Mouse (Mus musculus): Measurements from ENCODE around the gene Dzip1. TPM values are rescaled to one million over a fixed set of nuclear protein-coding genes. Genes with fewer than 3 reads are reported as not detected.

Dzip1 gene
- polyA plus RNA-seq, 1 experiment from 2014 or later = 32.3 TPM

GRCm38 (mm10) chr14:118903397-118903796 lies 21.9 kb downstream of the Dzip1 start:
- in situ Hi-C loops (cut with MboI; ENCODE audit: low pct_unique_long_range_greater_than_20kb) = no loop called here
- no peaks in the 10 kb centered on the region for H3K27me3 ChIP-seq
- TF ChIP-seq CTCF (IDR thresholded peaks at IDR 0.05) = no peak
- DNase-seq (ENCODE audit: low read depth, low spot score) (no peak), ATAC-seq (no peak)
- POLR2A ChIA-PET = no interaction called here
- CTCF ChIA-PET = interaction anchor here (0.9 to 3.0 kb wide), 3 partner anchors 40 to 84 kb away, joined by 3 to 14 read pairs (median 4); no protein-coding TSS in a partner anchor

- ChIA-PET CTCF (interaction anchor here (1.6 to 3.0 kb wide), 2 partner anchors 48 to 81 kb away, joined by 3 to 14 read pairs; no protein-coding TSS in a partner anchor), POLR2A (no interaction called here)
- H3K27me3 ChIP-seq = no peaks in the 10 kb centered on the region
- DNase-seq (ENCODE audit: low read depth, low spot score) (no peak), ATAC-seq (no peak)
- in situ Hi-C loops (cut with MboI; ENCODE audit: low pct_unique_long_range_greater_than_20kb) = no loop called here
- TF ChIP-seq CTCF (IDR thresholded peaks at IDR 0.05) = no peak
Observed at GRCm38 (mm10) chr14:118900911-118901310, 24.3 kb downstream of the Dzip1 start.

- ChIA-PET CTCF (interaction anchor here (1.6 kb wide), 1 partner anchor 47 kb away, joined by 3 read pairs; no protein-coding TSS in a partner anchor), POLR2A (no interaction called here)
- no peaks in the 10 kb centered on the region for H3K27me3 ChIP-seq
- ATAC-seq (no peak), DNase-seq (ENCODE audit: low read depth, low spot score) (no peak)
- TF ChIP-seq CTCF (IDR thresholded peaks at IDR 0.05) = no peak
- in situ Hi-C loops (cut with MboI; ENCODE audit: low pct_unique_long_range_greater_than_20kb) = loop anchor here (5.0 kb wide), 1 partner anchor 73 kb away; no protein-coding TSS in a partner anchor
Observed at GRCm38 (mm10) chr14:118899940-118900339, 25.3 kb downstream of the Dzip1 start.

GRCm38 (mm10) chr14:118895655-118896054 lies 29.6 kb downstream of the Dzip1 start:
- ATAC-seq = peak; percentile 72
- POLR2A ChIA-PET = no interaction called here
- no peaks in the 10 kb centered on the region for H3K27me3 ChIP-seq
- CTCF ChIA-PET = interaction anchor here (0.8 to 2.1 kb wide), 3 partner anchors 30 to 145 kb away, joined by 3 to 5 read pairs (median 5); no protein-coding TSS in a partner anchor
- peak; percentile 60 for DNase-seq (ENCODE audit: low read depth, low spot score)
- TF ChIP-seq CTCF (IDR thresholded peaks at IDR 0.05) = no peak
- in situ Hi-C loops (cut with MboI; ENCODE audit: low pct_unique_long_range_greater_than_20kb) = loop anchor here (5.0 kb wide), 1 partner anchor 68 kb away; no protein-coding TSS in a partner anchor

- peak; percentile 77 for ATAC-seq
- no peaks in the 10 kb centered on the region for H3K27me3 ChIP-seq
- TF ChIP-seq CTCF (IDR thresholded peaks at IDR 0.05) = no peak
- DNase-seq (ENCODE audit: low read depth, low spot score) = no peak
- ChIA-PET POLR2A (no interaction called here), CTCF (interaction anchor here (2.1 kb wide), 1 partner anchor 29 kb away, joined by 5 read pairs; no protein-coding TSS in a partner anchor)
- in situ Hi-C loops (cut with MboI; ENCODE audit: low pct_unique_long_range_greater_than_20kb) = loop anchor here (5.0 kb wide), 1 partner anchor 68 kb away; no protein-coding TSS in a partner anchor
Observed at GRCm38 (mm10) chr14:118895228-118895627, 30.0 kb downstream of the Dzip1 start.

- CTCF ChIA-PET = no interaction called here
Observed at GRCm38 (mm10) chr14:118890101-118890500, 35.2 kb downstream of the Dzip1 start.

GRCm38 (mm10) chr14:118884250-118884556 lies 41.1 kb downstream of the Dzip1 start:
- no peak for ATAC-seq
- in situ Hi-C loops (cut with MboI; ENCODE audit: low pct_unique_long_range_greater_than_20kb) = no loop called here
- CTCF ChIA-PET = interaction anchor here (1.4 kb wide), 1 partner anchor 33 kb away, joined by 4 read pairs; no protein-coding TSS in a partner anchor

More at GRCm38 (mm10) chr14:118890101-118890500, 35.2 kb downstream of the Dzip1 start:
- no peaks in the 10 kb centered on the region for H3K27me3 ChIP-seq
- TF ChIP-seq CTCF (IDR thresholded peaks at IDR 0.05) = no peak
- in situ Hi-C loops (cut with MboI; ENCODE audit: low pct_unique_long_range_greater_than_20kb) = no loop called here
- POLR2A ChIA-PET = no interaction called here
- ATAC-seq (no peak), DNase-seq (ENCODE audit: low read depth, low spot score) (no peak)

GRCm38 (mm10) chr14:118883344-118884249 lies 41.7 kb downstream of the Dzip1 start:
- in situ Hi-C loops (cut with MboI; ENCODE audit: low pct_unique_long_range_greater_than_20kb) = no loop called here
- TF ChIP-seq CTCF (IDR thresholded peaks at IDR 0.05) = no peak
- DNase-seq (ENCODE audit: low read depth, low spot score) (no peak), ATAC-seq (no peak)
- CTCF ChIA-PET = interaction anchor here (1.4 kb wide), 1 partner anchor 33 kb away, joined by 4 read pairs; no protein-coding TSS in a partner anchor
- POLR2A ChIA-PET = no interaction called here
- H3K27me3 ChIP-seq = no peaks in the 10 kb centered on the region

More at GRCm38 (mm10) chr14:118884250-118884556, 41.1 kb downstream of the Dzip1 start:
- TF ChIP-seq CTCF (IDR thresholded peaks at IDR 0.05) = no peak
- DNase-seq (ENCODE audit: low read depth, low spot score) = no peak
- POLR2A ChIA-PET = interaction anchor here (0.6 kb wide), 1 partner anchor 1500 kb away, joined by 3 read pairs; no protein-coding TSS in a partner anchor
- no peaks in the 10 kb centered on the region for H3K27me3 ChIP-seq

- no peak for TF ChIP-seq CTCF (IDR thresholded peaks at IDR 0.05)
- ChIA-PET CTCF (no interaction called here), POLR2A (no interaction called here)
- DNase-seq (ENCODE audit: low read depth, low spot score) = no peak
- in situ Hi-C loops (cut with MboI; ENCODE audit: low pct_unique_long_range_greater_than_20kb) = no loop called here
- ATAC-seq = no peak
- H3K27me3 ChIP-seq = no peaks in the 10 kb centered on the region
Observed at GRCm38 (mm10) chr14:118880696-118881095, 44.6 kb downstream of the Dzip1 start.

GRCm38 (mm10) chr14:118878346-118878910 lies 46.8 kb downstream of the Dzip1 start:
- in situ Hi-C loops (cut with MboI; ENCODE audit: low pct_unique_long_range_greater_than_20kb) = no loop called here
- no peak for TF ChIP-seq CTCF (IDR thresholded peaks at IDR 0.05)
- no peak for ATAC-seq
- ChIA-PET CTCF (interaction anchor here (1.4 kb wide), 1 partner anchor 14 kb away, joined by 4 read pairs; no protein-coding TSS in a partner anchor), POLR2A (no interaction called here)
- DNase-seq (ENCODE audit: low read depth, low spot score) = no peak
- H3K27me3 ChIP-seq = no peaks in the 10 kb centered on the region

All from Patski (cell line).